Mouse (Mus musculus): ENCODE results near the gene Ptpn9. TPM values are rescaled to one million over a fixed set of nuclear protein-coding genes. Genes with fewer than 3 reads are reported as not detected.
"Not testable (repeated sequence)": the region's sequence is repeated elsewhere in the genome, so short reads cannot be mapped to it uniquely, and the experiment has no call there.

Gene Ptpn9
- polyA plus RNA-seq (2015; fragmentation: Nextera tagmentation; extraction: Ambion mirVana) = 20.1 and 22.8 TPM in 2 replicates

DNA sequence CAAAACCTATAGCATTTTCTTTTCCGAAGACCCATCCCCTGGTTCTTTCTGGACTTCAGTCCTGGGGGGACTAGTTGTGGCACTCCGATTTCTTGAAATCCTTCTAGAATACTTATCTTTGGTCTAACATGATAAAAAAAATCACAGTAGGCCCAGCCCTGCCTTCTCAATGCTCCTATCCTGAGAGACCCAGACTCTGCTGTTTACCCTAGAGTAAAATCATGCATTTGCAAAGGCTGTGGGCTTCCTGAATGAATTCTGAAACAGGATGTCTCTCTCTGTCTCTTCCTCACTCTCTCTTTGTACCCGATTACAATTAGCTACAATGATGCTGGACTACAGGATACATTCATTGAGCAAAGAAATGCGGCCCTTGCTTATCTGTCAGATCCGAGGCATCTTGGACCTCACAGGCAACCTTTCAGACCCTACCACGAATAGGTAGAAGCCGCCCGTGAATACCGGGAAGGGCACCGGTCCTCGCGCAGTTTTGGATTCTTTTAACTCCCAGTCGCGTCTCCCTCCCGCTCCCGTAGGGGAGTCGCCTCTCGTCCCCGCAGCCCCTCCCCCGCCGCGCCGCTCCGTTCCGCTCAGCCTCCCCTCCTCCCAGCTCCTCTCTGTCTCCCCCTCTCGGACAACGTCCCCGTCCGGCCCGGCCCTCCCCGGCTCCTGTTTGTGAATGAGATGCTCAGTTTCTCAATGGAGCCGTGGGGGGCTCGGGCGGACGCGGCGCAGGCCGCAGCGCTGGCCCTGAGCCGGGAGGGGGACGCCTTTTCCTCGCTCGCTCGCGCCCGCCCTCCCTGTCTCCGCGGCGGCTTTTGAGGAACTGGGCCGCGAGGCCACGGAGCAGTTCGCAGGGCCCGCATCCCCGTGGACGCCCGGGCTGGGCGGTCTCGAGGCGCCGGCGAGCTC is at the start of gene Ptpn9:
Gene Ptpn9, plus strand, starts transcription at position 638 of the 912 bp plus-strand sequence.
- peak; percentile 94 for ATAC-seq
- peak; percentile 78 for TF ChIP-seq CTCF (IDR thresholded peaks at IDR 0.05)
- TF ChIP-seq EP300 (IDR thresholded peaks at IDR 0.05) = no peak
- H3K36me3 ChIP-seq (ENCODE audit: insufficient read depth, low read length) = no peaks in the 10 kb centered on the region
- H3K27ac ChIP-seq (ENCODE audit: low read length) = peak within 1 kb of the TSS; percentile 97
- no peaks in the 10 kb centered on the region for H3K9me3 ChIP-seq (ENCODE audit: low read length)
- peak within 1 kb of the TSS; percentile 80 for H3K4me3 ChIP-seq (ENCODE audit: low read depth, low read length)
- WGBS = 3% methylated on average over 57 of the region's 62 CpGs
- peak within 1 kb of the TSS; percentile 73 for H3K4me2 ChIP-seq (replicated peaks; ENCODE audit: low read depth, low read length)
- H3K27me3 ChIP-seq (replicated peaks; ENCODE audit: insufficient read depth, low read length) = no peaks in the 10 kb centered on the region
- H3K9ac ChIP-seq (replicated peaks; ENCODE audit: low read depth) = peak within 1 kb of the TSS; percentile 92
- DNase-seq (ENCODE audit: low spot score) = peak; percentile 94
- peaks cover 7% of the 10 kb centered on the region; the same call in 1 of the 2 replicates for H3K4me1 ChIP-seq (ENCODE audit: insufficient read depth, low read depth, low read length)

DNA sequence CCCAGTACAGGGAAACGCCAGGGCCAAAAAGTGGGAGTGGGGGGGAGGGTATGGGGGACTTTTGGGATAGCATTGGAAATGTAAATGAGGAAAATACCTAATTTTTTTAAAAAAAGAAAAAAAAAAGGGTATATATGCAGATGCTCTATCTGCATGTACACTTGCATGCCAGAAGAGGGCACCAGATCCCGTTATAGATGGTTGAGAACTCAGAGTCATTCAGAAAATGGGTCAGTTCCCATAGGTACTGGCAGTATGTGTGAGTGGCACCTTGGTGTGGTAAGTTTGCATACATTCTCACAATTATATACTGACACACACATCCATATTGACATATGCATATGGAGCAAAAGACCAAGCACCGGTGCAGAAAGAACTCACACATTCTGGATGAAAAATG is 47.2 kb upstream of the Ptpn9 start:
- not testable (repeated sequence) for H3K4me3 ChIP-seq (ENCODE audit: low read depth, low read length); H3K4me1 ChIP-seq (ENCODE audit: insufficient read depth, low read depth, low read length); H3K9me3 ChIP-seq (ENCODE audit: low read length); H3K9ac ChIP-seq (replicated peaks; ENCODE audit: low read depth); ATAC-seq; H3K4me2 ChIP-seq (replicated peaks; ENCODE audit: low read depth, low read length); H3K36me3 ChIP-seq (ENCODE audit: insufficient read depth, low read length); H3K27ac ChIP-seq (ENCODE audit: low read length); H3K27me3 ChIP-seq (replicated peaks; ENCODE audit: insufficient read depth, low read length)
- 19% methylated on average over 3 of the region's 3 CpGs for WGBS
- peak; percentile 86 for DNase-seq (ENCODE audit: low spot score)
- peak; percentile 81 for TF ChIP-seq CTCF (IDR thresholded peaks at IDR 0.05)

DNA sequence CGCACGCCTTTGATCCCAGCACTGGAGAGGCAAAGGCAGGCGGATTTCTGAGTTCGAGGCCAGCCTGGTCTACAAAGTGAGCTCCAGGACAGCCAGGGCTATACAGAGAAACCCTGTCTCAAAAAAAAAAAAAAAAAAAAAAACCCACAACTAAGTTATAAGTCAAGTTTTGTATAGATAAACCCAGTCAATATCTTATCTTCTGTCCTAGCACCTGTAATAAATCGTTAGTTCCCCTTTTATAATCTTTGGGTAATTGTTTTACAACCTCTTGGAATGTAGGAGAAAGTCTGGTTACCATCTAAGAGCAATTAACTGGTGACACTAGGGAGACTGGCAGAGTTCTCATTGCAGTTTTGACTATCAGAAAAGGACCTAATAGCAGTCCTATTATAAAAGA is 46.0 kb upstream of the Ptpn9 start:
- not testable (repeated sequence) for H3K4me3 ChIP-seq (ENCODE audit: low read depth, low read length); DNase-seq (ENCODE audit: low spot score); H3K4me2 ChIP-seq (replicated peaks; ENCODE audit: low read depth, low read length); H3K27ac ChIP-seq (ENCODE audit: low read length); ATAC-seq; H3K36me3 ChIP-seq (ENCODE audit: insufficient read depth, low read length); H3K4me1 ChIP-seq (ENCODE audit: insufficient read depth, low read depth, low read length); H3K27me3 ChIP-seq (replicated peaks; ENCODE audit: insufficient read depth, low read length); H3K9me3 ChIP-seq (ENCODE audit: low read length); H3K9ac ChIP-seq (replicated peaks; ENCODE audit: low read depth)
- WGBS = 70% methylated on average over 5 of the region's 5 CpGs

DNA sequence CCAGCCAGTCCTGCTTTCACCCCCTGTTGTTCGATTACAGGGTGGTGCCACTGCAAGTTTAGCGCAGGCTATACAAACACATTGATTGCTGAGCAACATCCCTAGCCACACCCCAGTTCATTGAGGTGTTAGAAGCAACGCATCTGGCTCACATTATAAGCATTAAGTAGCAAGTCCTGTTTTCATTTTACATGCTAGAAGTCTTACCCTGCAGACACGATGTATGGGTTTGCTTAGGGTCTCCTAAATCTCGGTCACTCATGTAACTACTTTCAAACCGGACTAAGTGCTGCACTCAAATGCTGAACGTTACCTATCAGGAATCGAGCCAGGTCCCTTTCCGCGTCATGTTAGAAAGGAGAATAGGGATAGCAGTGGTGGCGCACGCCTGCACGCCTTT is 45.0 kb upstream of the Ptpn9 start:
- no peak for TF ChIP-seq EP300 (IDR thresholded peaks at IDR 0.05)
- no peak for TF ChIP-seq CTCF (IDR thresholded peaks at IDR 0.05)
- WGBS = 15% methylated on average over 13 of the region's 13 CpGs
- Histone ChIP-seq H3K9ac (replicated peaks; ENCODE audit: low read depth) (no peak overlapping the region), H3K27ac (ENCODE audit: low read length) (no peak overlapping the region), H3K4me2 (replicated peaks; ENCODE audit: low read depth, low read length) (peak overlapping the region; percentile 49), H3K4me3 (ENCODE audit: low read depth, low read length) (no peak overlapping the region; the same call in 1 of the 2 replicates), H3K36me3 (ENCODE audit: insufficient read depth, low read length) (no peaks in the 10 kb centered on the region), H3K9me3 (ENCODE audit: low read length) (no peaks in the 10 kb centered on the region), H3K27me3 (replicated peaks; ENCODE audit: insufficient read depth, low read length) (no peaks in the 10 kb centered on the region), H3K4me1 (ENCODE audit: insufficient read depth, low read depth, low read length) (peaks cover 3% of the 10 kb centered on the region)
- no peak for DNase-seq (ENCODE audit: low spot score)
- ATAC-seq = no peak

DNA sequence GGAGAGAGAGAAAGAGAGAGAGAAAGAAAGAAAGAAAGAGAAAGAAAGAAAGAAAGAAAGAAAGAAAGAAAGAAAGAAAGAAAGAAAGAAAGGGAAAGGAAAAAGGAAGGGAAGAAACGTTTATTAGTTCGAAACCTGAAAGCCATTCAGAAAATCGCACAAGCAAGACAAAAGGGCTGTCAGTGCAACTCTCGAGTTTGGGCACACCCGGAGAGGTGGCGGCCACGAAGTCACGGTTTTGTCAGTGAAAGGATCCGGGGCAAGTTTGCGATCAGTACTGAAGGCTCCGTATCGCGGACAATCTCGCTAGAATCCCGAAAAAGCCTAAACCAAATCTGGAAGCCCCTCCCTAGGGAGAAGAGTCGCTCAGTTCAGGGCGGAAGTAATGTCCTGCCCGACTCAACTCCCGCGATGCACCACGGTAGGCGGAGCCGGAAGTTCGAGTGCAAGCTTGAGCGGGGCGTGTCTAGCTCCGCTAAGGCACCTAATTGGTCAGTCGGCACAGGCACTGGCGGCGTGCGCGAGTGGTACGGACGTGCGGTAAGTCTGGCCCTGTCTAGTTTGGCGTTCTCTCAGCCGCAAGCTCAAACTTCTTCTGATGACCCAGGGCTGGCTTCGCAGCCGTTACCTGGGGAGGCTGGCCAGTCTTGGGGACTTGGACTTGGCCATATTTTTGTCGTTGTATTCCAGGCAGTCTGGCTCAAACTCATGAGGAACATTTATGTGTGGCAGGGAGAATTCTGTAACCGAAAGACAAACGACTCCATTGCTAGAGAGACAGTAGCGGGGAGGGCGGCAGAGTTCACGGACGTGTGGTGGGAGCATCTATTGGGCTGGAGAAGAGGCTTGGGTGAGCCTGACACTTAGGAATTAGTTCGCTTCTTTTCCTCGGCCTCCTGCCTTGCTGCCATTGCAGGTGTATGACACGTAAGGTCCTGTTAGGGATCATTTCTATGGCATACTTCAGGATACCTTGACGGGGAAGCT is 44.0 kb upstream of the Ptpn9 start, which contains the start of gene Snupn:
Gene Snupn, plus strand, starts transcription at position 465 of the 987 bp plus-strand sequence.
- Histone ChIP-seq H3K4me1 (ENCODE audit: insufficient read depth, low read depth, low read length) (peaks cover 3% of the 10 kb centered on the region), H3K36me3 (ENCODE audit: insufficient read depth, low read length) (no peaks in the 10 kb centered on the region), H3K9me3 (ENCODE audit: low read length) (no peaks in the 10 kb centered on the region), H3K27me3 (replicated peaks; ENCODE audit: insufficient read depth, low read length) (no peaks in the 10 kb centered on the region), H3K27ac (ENCODE audit: low read length) (peak within 1 kb of the TSS; percentile 90), H3K4me2 (replicated peaks; ENCODE audit: low read depth, low read length) (peak within 1 kb of the TSS; percentile 63), H3K9ac (replicated peaks; ENCODE audit: low read depth) (peak within 1 kb of the TSS; percentile 78), H3K4me3 (ENCODE audit: low read depth, low read length) (peak within 1 kb of the TSS; percentile 57)
- DNase-seq (ENCODE audit: low spot score) = peak; percentile 99
- ATAC-seq = peak; percentile 100
- WGBS = under 1% methylated on average over 50 of the region's 50 CpGs
- no peak for TF ChIP-seq EP300 (IDR thresholded peaks at IDR 0.05)
- 0 out of 2 replicates have a peak, but pooled peaks have one; percentile 15 for TF ChIP-seq CTCF (IDR thresholded peaks at IDR 0.05)

DNA sequence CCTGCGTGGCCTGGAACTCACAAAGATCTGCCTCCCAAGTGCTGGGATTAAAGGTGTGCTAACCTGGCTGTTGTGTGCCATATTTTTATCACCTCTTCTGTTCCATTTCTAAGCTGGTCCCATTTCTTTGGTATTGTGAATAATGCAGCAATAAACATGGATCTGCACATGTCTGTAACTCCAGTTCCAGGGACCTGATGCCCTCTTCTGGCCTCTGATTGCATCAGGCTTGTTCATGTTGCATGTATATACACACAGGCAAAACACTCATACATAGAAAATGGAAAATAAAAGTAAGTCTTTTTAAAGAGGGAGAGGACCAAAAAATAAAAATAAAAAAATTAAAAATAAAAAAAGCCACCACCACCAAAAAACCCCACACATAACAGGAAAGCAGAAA is 41.2 kb upstream of the Ptpn9 start:
- peaks cover 3% of the 10 kb centered on the region for H3K4me1 ChIP-seq (ENCODE audit: insufficient read depth, low read depth, low read length)
- H3K4me3 ChIP-seq (ENCODE audit: low read depth, low read length) = no peak overlapping the region
- H3K36me3 ChIP-seq (ENCODE audit: insufficient read depth, low read length) = no peaks in the 10 kb centered on the region
- DNase-seq (ENCODE audit: low spot score) = no peak
- H3K9me3 ChIP-seq (ENCODE audit: low read length) = no peaks in the 10 kb centered on the region
- 97% methylated on average over 1 of the region's 1 CpGs for WGBS
- H3K4me2 ChIP-seq (replicated peaks; ENCODE audit: low read depth, low read length) = no peak overlapping the region
- no peak overlapping the region for H3K27ac ChIP-seq (ENCODE audit: low read length)
- ATAC-seq = no peak
- no peaks in the 10 kb centered on the region for H3K27me3 ChIP-seq (replicated peaks; ENCODE audit: insufficient read depth, low read length)
- TF ChIP-seq EP300 (IDR thresholded peaks at IDR 0.05) (no peak), CTCF (IDR thresholded peaks at IDR 0.05) (peak; percentile 22; the same call in 1 of the 2 replicates)
- no peak overlapping the region for H3K9ac ChIP-seq (replicated peaks; ENCODE audit: low read depth)
